Mouse (Mus musculus) embryonic facial prominence, embryonic 14.5 days (tissue): ENCODE data around the gene Gpatch2. TPM values are rescaled to one million over a fixed set of nuclear protein-coding genes. Genes with fewer than 3 reads are reported as not detected.

Experiments used
- ATAC-seq: fragments of 200-750 bp; cut with Nextera tagmentation; 2 replicates; pipeline ENCODE4 v1.8.0; 2017; ENCODE audit warnings: low read depth, moderate number of reproducible peaks, moderate TSS enrichment
- DNase-seq: peaks from one replicate; pipeline ENCODE4 v3.0.0-alpha.2; 2015; ENCODE audit warnings: low spot score
- H3K27ac ChIP-seq: fragments of 300-500 bp; sonication (generic); replicated peaks from 2 replicates; pipeline ENCODE4 v1.5.1; 2014; ENCODE audit warnings: low read depth, mild to moderate bottlenecking, low read length, moderate library complexity
- H3K27me3 ChIP-seq: fragments of 300-500 bp; sonication (generic); replicated peaks from 2 replicates; pipeline ENCODE4 v1.6.1; 2014; ENCODE audit warnings: low read length; ENCODE audit not compliant: control insufficient read depth, insufficient read depth
- H3K36me3 ChIP-seq: fragments of 300-500 bp; sonication (generic); 2 replicates; pipeline ENCODE4 v1.6.1; 2014; ENCODE audit warnings: low read length, mixed read lengths; ENCODE audit not compliant: control insufficient read depth, insufficient read depth
- H3K4me1 ChIP-seq: fragments of 300-500 bp; sonication (generic); 2 replicates; pipeline ENCODE4 v1.6.1; 2014; ENCODE audit warnings: antibody characterized with exemption, low read length; ENCODE audit not compliant: control insufficient read depth, insufficient read depth
- H3K4me2 ChIP-seq: fragments of 300-500 bp; sonication (generic); 2 replicates; pipeline ENCODE4 v1.6.1; 2014; ENCODE audit warnings: low read depth, mild to moderate bottlenecking, low read length, moderate library complexity, mixed read lengths
- H3K4me3 ChIP-seq: fragments of 300-500 bp; sonication (generic); 2 replicates; pipeline ENCODE4 v1.5.1; 2014; ENCODE audit warnings: low read depth, mild to moderate bottlenecking, low read length
- H3K9ac ChIP-seq: fragments of 300-500 bp; sonication (generic); 2 replicates; pipeline ENCODE4 v1.6.1; 2014; ENCODE audit warnings: low read depth, mild to moderate bottlenecking, low read length, moderate library complexity, mixed read lengths
- H3K9me3 ChIP-seq: fragments of 300-500 bp; sonication (generic); 2 replicates; pipeline ENCODE4 v1.6.1; 2016; ENCODE audit warnings: low read length; ENCODE audit not compliant: control insufficient read depth
- WGBS: fragments of 180-500 bp; shearing (Covaris S2); extraction: QIAGEN DNeasy Blood & Tissue Kit; methylation state at CpG from one replicate; pipeline ENCODE4 v1.1.7; 2014; 5-methylcytosine and 5-hydroxymethylcytosine counted together
- polyA plus RNA-seq: library from polyadenylated mRNA; unstranded; fragments of >200 nt; fragmentation: Nextera tagmentation; extraction: Ambion mirVana; gene quantifications from 2 replicates; pipeline ENCODE4 v1.2.1, GENCODE M21; 2014

Gene Gpatch2
- polyA plus RNA-seq, 1 experiment from 2014 or later = 15.3 TPM

GRCm38 (mm10) chr1:187236296-187236695 lies 21.0 kb downstream of the Gpatch2 start:
- Histone ChIP-seq H3K4me3 (no peak overlapping the region), H3K36me3 (peaks cover 21% of the 10 kb centered on the region; the same call in 1 of the 2 replicates), H3K27me3 (no peaks in the 10 kb centered on the region), H3K4me1 (no peaks in the 10 kb centered on the region), H3K27ac (no peak overlapping the region), H3K4me2 (no peak overlapping the region), H3K9ac (no peak overlapping the region), H3K9me3 (no peaks in the 10 kb centered on the region)
- DNase-seq = no peak
- 71% methylated on average over 6 of the region's 6 CpGs for WGBS
- no peak for ATAC-seq

- DNase-seq (no peak), ATAC-seq (no peak)
- Histone ChIP-seq H3K4me3 (no peak overlapping the region), H3K27me3 (no peaks in the 10 kb centered on the region), H3K36me3 (peaks cover 18% of the 10 kb centered on the region; the same call in 1 of the 2 replicates), H3K4me1 (no peaks in the 10 kb centered on the region), H3K27ac (no peak overlapping the region), H3K9me3 (no peaks in the 10 kb centered on the region), H3K4me2 (no peak overlapping the region), H3K9ac (no peak overlapping the region)
- 92% methylated on average over 4 of the region's 4 CpGs for WGBS
Observed at GRCm38 (mm10) chr1:187238061-187238460, 22.8 kb downstream of the Gpatch2 start.

GRCm38 (mm10) chr1:187240304-187240703 lies 25.0 kb downstream of the Gpatch2 start:
- ATAC-seq (no peak), DNase-seq (no peak)
- 95% methylated on average over 3 of the region's 3 CpGs for WGBS
- no peaks in the 10 kb centered on the region for H3K4me1 ChIP-seq
- 0 out of 2 replicates have a peak, but pooled peaks cover 5% of the 10 kb centered on the region for H3K36me3 ChIP-seq
- H3K27ac ChIP-seq = no peak overlapping the region
- no peak overlapping the region for H3K4me2 ChIP-seq
- H3K27me3 ChIP-seq = no peaks in the 10 kb centered on the region
- no peak overlapping the region for H3K4me3 ChIP-seq
- no peaks in the 10 kb centered on the region for H3K9me3 ChIP-seq
- no peak overlapping the region for H3K9ac ChIP-seq

GRCm38 (mm10) chr1:187241329-187241728 lies 26.0 kb downstream of the Gpatch2 start:
- Histone ChIP-seq H3K27me3 (no peaks in the 10 kb centered on the region), H3K27ac (no peak overlapping the region), H3K9me3 (no peaks in the 10 kb centered on the region), H3K4me1 (no peaks in the 10 kb centered on the region), H3K4me2 (no peak overlapping the region), H3K4me3 (no peak overlapping the region), H3K36me3 (0 out of 2 replicates have a peak, but pooled peaks cover 5% of the 10 kb centered on the region), H3K9ac (no peak overlapping the region)
- DNase-seq (no peak), ATAC-seq (no peak)
- WGBS = 95% methylated on average over 5 of the region's 5 CpGs

GRCm38 (mm10) chr1:187244734-187245133 lies 29.4 kb downstream of the Gpatch2 start:
- 64% methylated on average over 5 of the region's 5 CpGs for WGBS
- H3K27ac ChIP-seq = no peak overlapping the region

GRCm38 (mm10) chr1:187250741-187251262 lies 35.5 kb downstream of the Gpatch2 start:
- Histone ChIP-seq H3K9me3 (no peaks in the 10 kb centered on the region), H3K36me3 (no peaks in the 10 kb centered on the region), H3K4me3 (no peak overlapping the region), H3K4me2 (no peak overlapping the region), H3K27ac (no peak overlapping the region), H3K27me3 (no peaks in the 10 kb centered on the region), H3K4me1 (no peaks in the 10 kb centered on the region), H3K9ac (no peak overlapping the region)
- WGBS = 88% methylated on average over 1 of the region's 1 CpGs
- DNase-seq = no peak
- ATAC-seq = no peak

More at GRCm38 (mm10) chr1:187244734-187245133, 29.4 kb downstream of the Gpatch2 start:
- Histone ChIP-seq H3K4me3 (no peak overlapping the region), H3K4me1 (no peaks in the 10 kb centered on the region), H3K9me3 (no peaks in the 10 kb centered on the region), H3K9ac (no peak overlapping the region), H3K27me3 (no peaks in the 10 kb centered on the region), H3K4me2 (no peak overlapping the region), H3K36me3 (no peaks in the 10 kb centered on the region)
- ATAC-seq = no peak
- no peak for DNase-seq

- Histone ChIP-seq H3K27me3 (no peaks in the 10 kb centered on the region), H3K4me1 (no peaks in the 10 kb centered on the region), H3K36me3 (no peaks in the 10 kb centered on the region), H3K4me3 (no peak overlapping the region), H3K9ac (no peak overlapping the region), H3K4me2 (no peak overlapping the region), H3K27ac (no peak overlapping the region), H3K9me3 (no peaks in the 10 kb centered on the region)
- no peak for ATAC-seq
- no peak for DNase-seq
- WGBS = 82% methylated on average over 4 of the region's 4 CpGs
Observed at GRCm38 (mm10) chr1:187258756-187259155, 43.4 kb downstream of the Gpatch2 start.

DNA sequence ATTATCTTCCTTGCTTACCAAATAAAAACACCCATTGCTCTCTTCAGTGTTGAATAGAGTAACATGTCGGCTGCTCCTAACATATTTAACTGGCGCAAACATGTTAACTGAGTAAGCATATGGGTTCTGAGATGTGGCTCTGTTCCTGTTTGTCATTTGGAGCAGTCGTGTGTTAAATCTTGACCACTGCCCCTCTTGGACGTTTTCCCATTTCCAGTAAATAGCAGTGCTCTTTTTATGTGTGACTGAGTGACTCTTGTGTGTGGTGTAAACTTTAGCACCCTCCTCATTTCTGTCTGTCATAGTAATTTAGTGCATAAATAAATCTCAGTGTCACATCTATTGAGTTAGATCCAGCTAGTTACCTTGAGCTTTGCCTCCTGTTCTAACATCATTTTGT lies 52.3 kb downstream of the Gpatch2 start:
- no peak overlapping the region for H3K9ac ChIP-seq
- H3K4me2 ChIP-seq = no peak overlapping the region
- DNase-seq (no peak), ATAC-seq (no peak)
- no peak overlapping the region for H3K4me3 ChIP-seq
- H3K36me3 ChIP-seq = no peaks in the 10 kb centered on the region
- H3K4me1 ChIP-seq = no peaks in the 10 kb centered on the region
- 74% methylated on average over 4 of the region's 4 CpGs for WGBS
- no peak overlapping the region for H3K27ac ChIP-seq
- no peaks in the 10 kb centered on the region for H3K27me3 ChIP-seq
- H3K9me3 ChIP-seq = no peaks in the 10 kb centered on the region
